Mouse (Mus musculus) frontal cortex, adult 2 months (tissue): ENCODE measurements around the gene Ndufc2. TPM values are rescaled to one million over a fixed set of nuclear protein-coding genes. Genes with fewer than 3 reads are reported as not detected.

ENCODE experiments used
- DNase-seq, 2 experiments: peaks; one replicate each; pipeline ENCODE4 v3.0.0; 2022; ENCODE audit warnings: low spot score in 1 of 2; ENCODE audit errors: extremely low spot score in 1 of 2
- polyA plus RNA-seq: library from polyadenylated mRNA; depleted of rRNA; stranded (reverse); fragments of >200 nt; gene quantifications from 2 replicates; pipeline ENCODE4 v1.2.3, GENCODE M21; 2012

The Ndufc2 gene
- polyA plus RNA-seq, 1 experiment = 247 TPM

DNA sequence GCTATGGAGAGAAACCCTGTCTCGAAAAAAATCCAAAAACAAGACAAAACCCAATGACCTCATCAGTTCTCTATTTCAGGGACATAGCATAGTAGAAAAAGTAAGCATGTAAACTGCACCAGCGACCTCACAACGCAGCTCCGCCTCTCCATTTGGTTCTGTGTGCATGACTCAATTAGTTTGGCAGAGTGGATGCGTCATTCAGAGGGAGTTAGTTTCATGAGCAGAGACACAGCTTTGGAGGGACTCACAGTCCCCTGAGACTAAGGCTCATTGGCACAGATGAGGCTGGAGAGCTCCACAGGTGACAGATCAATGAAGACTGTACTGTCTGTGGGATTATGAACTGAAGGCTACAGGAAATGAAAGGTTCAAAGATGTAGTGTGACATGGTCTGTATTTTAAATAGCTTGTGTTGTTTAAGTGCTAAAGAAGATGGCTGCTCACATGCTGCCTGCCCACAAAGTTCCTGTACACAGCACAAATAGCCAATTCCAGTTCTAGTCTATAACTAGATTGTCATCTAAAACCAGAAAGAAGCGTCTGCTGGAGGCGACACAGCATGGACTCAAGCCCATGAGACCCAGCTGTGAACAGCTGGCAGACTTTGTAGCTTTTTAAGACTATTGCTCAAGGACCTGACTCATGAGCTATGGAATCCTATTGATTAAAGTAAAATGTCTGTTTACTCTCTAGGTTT, 13.5 kb upstream of the Ndufc2 start:
- DNase-seq = peak in 1 of 2 experiments; percentile 50

DNA sequence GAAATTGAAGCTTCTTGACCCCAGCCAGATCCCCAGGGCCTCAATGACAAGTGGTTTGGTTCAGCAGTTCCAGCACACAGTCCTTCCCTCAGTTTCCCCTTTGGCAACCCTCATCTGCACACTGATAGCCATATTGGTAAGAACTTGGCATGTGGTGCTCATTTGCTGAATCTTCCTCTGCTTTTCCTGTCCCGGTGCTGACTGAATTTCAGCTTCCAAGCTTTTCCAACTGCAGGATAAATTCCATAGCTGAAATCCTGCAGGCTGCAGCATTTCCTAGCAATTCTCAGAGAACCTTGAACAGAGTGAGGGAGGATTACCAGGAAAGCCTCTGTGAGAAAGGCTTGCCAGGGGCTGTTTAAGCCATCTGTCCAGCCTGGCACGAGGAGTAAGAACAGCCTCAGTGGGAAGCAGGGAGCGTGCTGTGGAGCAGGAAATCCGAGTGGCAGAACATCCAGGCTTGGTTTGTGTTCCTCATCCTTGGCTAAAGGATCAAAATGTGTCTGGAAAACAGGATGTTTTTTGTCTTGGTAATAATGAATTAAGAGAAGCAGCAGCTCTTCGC, 12.9 kb upstream of the Ndufc2 start:
- DNase-seq = peak; percentile 69 to 87

DNA sequence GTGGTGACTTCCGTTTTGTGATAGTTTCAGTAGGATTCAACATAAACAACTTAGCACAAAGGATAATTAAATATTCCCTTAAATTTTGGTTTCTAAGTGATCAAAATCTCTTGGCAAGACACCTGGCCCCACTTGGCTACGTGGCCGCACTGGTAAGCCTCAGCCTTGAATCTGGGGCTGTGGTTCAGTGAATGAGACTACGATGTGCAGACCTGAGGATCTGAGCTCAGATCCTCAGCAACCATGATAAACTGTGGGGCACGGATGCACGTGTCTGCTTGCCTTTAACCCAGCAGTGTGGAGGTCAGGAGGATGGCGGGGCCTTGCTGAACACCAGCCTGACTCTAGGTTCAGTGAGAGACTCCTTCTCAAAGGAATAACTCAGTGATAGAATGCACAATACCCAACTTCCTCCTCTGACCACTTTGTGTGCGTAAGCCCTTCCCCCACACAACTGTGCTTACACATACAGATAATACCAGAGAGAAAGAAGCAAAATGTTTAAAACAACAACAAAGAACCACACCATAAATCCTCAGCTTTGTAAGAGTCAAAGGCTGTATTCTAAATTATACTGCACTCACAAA, 12.1 kb upstream of the Ndufc2 start:
- no peak for DNase-seq

DNA sequence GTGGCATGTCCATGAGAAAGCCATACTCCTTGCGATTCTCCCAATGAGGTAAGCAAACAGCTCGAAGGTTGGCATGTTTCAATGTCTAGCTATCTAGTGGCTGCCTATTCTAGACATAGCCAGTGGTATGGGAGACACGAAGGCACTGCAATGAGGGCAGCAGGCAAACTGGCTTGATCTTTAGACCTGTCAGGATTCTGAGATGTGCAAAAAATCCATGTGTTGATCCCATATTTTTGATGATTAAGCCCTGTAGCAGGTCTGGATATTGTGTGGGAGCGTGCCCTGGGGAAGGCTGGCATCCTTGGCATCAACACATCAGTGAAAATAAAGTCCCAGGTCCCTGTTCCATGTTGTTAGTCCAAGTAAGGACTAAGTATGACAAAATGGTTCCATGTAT, 11.3 kb upstream of the Ndufc2 start:
- no peak for DNase-seq

DNA sequence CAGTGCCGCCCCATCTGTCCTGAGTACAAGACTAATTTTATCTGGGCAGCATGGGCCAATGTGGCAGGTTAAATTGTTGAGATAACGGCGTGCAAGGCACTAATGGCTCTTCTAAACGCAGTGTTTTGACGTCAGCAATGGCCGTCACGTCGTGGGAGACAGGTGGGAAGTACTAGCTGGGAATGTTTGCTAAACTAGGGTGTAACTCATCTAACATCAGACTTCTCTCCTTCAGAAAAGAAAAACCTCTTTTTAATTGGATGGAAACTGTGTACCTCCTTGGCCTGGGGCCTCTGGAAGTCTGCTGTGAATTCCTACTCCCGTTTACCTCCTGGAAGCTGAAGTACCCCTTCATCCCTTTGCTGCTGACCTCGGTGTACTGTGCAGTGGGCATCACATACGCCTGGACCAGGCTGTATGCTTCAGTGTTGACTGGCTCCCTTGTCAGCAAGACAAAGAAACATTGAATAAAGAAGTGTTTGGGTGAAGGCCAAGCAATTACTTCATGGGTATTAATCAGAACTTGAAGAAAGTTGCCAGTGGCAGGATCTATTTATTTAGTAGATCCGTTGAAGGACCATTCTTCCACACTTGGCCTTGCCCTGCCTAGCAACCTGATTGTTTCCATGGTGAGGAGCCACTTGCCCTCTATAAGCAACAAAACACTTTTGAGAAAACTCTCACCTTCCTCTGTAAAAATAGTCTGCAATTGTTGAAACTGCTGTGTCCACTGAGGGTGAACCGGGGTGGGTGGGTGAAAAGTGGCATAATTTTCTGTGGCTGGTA, 8.3 kb upstream of the Ndufc2 start:
- DNase-seq = peak in 1 of 2 experiments; percentile 53

DNA sequence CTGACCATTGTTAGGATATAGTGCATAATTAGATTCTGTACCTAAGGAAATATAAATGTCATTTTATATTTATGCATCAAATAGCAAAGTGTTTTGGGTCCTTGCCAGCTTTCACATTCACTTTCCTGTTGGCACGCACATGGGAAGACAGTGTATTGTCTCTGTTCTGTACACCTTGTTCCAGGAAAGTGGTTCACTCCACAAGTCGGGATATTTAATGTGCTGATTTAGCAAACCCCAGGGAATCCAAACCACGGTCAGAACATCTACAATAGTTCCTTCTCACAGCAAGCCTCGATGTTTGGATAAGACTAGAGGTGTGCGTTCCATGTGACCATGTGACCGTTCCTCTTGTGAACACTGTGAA, 7.7 kb upstream of the Ndufc2 start:
- no peak for DNase-seq

DNA sequence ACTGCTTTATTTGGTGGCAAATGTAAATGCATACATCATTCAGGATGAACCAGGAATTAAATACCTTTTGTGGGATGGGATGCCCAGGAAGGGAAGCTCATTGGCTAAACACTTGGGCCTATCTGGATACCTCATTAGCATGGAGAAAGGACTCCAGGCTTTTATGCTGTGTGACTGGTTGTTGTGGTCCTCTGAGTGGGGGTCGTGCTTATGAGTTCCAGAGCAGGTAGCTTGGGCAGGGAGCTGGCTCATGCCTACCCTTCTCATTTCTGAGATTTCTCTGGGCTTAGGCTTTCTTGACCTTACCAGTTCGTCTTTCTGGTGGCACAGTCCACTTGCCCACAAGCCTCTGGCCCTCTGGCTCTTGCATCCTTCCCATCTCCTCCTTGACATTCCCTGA, 5.4 kb upstream of the Ndufc2 start:
- DNase-seq = no peak

DNA sequence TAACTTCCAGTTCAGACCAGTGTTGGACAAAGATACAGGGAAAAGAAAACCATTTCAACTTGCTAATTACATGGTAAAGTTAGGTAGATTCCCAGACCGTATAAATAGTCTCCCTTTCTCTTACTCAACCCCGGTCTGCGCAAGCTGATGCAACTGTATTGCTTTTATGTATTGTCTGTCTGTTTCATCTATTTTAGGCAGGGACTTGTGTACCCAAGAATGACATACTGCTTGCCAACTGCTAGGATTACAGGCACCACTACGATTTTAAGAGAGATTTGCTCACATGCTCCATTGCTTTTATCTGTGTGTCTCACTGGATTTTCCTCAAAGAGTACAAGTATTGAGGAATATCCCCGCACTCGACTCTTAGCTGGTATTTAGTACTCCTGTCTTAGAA, 860 bp upstream of the Ndufc2 start:
- DNase-seq = no peak

DNA sequence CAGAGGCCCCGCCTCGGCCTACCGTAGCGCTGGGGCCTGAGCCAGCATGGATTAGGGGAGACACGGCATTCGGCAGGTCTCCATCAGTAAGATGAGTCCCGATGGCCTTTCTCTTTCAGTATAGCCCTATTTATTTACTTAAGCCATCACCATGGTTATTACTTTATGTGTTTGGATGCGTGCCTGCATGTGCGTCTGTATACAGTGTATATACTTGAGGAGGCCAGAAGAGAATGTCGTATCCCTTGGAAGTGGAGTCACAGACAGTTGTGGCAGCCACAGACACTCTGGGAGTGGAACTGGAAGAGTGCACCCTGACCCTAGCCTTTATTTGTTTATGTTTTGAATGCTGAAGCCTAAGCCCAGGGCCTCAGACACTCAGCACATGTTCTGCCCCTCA, 7.3 kb downstream of the Ndufc2 start:
- DNase-seq = no peak

DNA sequence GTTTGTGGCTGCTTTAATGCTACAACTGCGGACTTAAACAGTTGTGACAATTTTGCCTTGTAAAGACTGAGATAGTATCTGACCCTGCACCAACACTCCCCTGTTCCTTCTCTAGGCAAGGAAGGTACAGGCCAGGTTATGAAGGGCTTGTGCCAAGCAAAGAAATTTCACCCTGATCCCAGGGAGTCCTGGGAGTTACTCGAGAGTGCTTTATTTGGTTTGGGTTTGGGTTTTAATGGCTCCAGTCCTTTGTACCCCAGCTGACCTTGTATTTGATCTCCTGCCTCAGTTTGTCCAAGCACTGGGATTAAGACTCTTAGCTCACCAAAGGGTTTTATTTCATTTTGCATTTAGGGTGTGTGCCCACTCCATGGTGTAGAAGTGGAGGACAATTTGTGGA, 11.3 kb downstream of the Ndufc2 start:
- DNase-seq = no peak

DNA sequence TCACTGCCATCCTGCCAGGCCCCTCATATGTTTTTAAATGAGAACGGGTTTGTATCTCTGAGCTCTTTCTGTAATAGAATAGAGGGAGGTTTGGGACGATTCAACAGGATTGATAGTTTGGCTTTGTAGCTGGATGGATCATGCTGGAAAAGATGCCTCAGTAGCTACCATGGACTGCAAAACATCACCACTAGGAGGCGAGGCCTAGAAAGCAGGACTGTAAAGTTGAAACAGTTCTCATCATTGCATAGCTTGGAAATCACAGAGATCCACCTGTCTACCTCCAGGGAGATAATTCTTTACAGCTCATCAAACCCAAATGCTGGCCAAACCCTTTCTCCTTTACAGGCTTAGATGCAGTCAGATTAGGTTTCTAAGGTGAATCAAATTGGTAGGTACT, 11.8 kb downstream of the Ndufc2 start:
- no peak for DNase-seq

DNA sequence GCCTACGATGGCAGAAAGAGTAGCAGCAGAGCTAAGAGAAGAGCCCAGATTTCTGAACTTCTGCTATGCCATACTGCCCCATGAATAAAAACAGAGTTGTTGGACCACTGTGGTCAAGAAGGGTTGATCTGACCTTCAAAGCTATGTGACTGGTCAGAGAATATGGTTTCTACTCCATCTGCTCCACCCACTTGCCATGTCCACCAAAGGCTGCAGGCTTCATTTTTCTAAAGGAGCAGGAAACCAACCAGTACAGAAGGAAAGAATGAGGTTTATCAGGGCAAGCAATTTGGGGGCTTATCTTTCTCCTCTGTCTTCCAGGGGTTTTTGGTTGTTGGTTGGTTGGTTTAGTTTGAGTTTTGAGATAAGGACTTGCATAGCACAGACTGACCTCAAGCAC, 14.2 kb downstream of the Ndufc2 start:
- no peak for DNase-seq

DNA sequence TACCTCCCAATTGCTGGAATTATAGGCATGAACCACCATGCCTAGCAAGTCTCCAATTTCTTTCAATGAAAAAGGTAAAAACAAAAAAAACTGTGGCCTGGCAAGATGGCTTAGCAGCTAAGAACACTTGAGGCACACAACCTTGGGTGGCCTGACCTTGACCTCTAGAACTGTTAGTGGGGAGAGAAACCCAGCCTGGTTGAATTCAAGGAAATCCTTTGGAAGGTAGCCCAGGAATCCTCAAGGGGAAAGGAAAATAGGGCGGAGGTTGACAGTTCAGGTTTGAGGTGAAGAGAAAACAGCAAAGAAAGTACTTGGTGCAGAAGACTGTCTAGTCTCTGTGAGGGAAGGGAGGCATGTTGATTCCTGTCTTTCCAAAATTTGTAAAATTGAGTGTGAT, 14.6 kb downstream of the Ndufc2 start:
- DNase-seq = no peak

DNA sequence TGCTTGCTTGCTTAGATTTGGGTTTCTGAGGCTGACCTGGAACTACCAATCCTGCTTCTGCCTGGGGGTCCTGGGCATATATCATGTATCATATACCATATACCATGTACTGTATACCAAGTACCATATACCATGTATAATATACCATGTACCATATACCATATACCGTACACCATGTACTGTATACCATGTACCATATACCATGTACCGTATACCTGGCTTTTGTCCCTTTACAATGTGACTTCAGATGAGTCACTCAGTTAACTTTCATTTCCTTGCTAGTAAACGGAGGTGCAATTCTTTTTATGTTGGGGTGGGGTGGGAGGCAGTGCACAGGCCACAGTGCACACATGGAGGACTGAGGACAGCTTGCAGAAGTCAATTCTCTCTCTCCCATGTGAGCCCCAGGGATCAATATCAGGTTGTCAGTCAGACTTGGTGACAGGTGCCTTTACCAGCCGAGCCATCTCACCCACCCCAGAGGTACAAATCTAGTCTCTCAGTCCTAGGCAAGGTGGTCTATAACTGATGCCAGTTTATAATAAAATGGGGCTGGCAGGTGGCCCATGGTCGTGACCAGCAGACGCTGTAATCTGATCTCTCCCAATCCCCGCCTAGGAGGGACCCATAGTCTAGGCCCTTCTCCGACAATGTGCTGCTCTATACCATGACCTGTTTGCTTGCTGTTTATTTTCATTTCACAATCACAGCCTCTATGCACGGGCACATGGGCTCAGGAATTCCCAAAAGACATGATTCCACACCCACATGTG, 15.3 kb downstream of the Ndufc2 start:
- no peak for DNase-seq

DNA sequence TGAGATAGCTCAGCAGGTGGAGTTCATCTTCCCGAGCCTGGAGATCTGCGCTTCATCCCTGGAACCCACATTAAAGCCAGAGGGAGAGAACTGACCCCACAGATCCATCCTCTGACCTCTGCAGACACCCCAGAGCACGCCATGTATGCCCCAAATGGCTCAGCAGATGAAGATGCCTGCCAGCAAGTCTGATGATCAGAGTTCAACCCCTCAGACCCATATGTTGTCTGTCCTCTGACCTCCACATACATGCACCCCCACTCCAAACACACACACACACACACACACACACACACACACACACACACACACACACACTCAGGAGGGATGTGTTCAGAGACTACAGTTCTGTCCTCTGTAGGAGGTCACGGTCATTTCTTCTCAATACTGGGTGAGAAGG, 16.7 kb downstream of the Ndufc2 start:
- DNase-seq = no peak

DNA sequence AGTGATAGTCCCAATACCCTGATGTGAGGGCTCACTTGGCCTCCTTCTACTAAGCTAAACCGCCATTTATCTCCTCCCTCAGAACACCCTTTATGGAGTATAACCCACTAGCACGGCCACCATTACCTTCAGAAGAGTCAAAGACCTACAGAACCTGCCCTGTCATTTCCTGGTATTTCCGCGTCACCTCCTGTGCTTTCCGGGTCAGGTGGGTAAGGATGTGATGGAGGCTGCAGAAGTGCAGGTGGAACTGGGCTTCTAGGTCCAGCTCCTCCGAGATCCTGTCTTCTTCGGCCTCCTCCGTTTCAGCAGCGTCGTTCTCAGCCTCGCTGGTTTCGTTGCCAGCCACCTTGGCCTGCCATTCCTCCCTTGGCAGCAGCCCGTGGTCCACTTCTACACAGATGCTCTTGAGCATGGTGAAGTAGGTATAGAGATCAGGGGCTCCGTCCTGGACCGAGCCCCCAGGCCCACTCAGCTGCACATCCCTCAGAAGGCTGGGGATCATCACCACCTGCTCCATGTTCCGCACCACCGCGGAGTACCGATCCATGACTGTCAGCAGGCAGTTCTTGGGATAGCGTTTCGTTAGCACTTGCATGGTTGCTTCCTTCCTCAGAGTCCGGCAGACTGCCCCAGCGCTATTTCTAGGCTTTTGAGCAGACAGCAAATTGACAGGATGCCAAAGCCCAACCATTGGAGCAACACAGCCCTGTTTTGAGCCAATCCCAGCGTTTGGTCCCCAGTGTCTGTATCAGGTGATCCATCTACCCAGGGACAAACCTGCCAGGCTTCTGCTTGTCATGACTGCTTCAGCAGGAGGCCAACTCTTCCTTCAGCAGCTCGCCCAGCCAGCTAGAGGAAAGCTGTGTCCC, 17.3 kb downstream of the Ndufc2 start, which contains the start of gene Thrsp:
Thrsp (minus strand) TSS at position 825 of the 872 bp plus-strand sequence.
- peak; percentile 69 to 82 for DNase-seq

DNA sequence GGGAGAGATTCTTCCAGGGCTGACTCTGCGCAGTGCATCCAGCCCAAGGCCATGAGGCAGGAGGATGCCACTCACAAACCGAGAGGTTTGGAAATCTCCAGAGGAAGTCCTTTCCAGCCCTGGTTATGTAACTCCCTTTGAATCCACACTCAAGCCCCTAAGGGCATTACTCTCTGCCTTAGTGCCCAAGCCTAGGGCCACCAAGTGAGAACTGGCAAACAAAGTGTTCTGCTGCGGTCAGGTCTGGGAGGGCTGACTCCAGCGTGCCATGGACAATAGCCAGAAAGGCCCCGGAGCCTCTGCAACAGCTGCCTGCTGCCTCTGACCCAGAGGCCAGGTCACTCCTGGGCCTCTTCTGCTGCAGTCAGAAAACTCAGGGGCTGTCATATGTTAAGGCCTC, 18.9 kb downstream of the Ndufc2 start:
- no peak for DNase-seq

DNA sequence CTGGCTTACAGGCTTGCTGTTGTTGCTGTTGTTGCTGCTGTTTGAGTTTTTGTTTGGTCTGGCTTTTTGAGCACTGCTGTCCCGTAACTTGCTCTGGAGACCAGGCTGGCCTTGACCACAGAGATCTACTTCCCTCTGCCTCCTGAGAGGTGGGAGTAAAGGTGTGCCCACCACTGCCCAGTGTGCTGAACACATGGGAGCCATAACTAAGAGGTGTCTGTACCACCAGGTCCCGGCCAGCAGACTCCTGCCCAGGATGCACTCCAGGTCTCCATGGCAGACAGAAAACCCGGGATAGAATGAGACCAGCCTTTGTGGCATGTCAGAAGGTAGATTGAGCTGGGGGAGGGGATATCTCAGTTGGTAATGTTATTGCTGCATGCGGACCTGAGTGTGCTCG, 19.4 kb downstream of the Ndufc2 start:
- DNase-seq = no peak

DNA sequence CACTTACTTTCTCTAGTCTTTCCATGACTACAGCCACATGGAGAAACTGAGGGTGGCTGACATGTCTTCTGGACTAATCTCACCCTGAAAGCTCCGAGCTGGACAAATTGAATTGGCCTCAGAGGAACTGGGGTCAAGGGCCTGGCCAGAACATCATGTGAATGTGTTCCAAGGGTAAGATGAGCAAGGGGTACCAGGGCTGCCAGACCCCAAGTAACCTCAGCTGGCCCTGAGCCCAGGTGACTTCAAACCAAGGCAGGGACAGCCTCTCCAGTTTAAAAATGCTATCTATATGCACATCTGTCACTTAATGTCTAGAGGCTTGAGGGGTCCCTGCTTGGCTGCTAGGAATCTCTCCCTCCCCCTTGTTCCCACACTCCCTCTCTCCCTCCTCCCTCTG, 20.6 kb downstream of the Ndufc2 start:
- no peak for DNase-seq
